Mouse (Mus musculus): ENCODE results near the gene Tmod4. TPM values are rescaled to one million over a fixed set of nuclear protein-coding genes. Genes with fewer than 3 reads are reported as not detected.
"Not testable (repeated sequence)": the region's sequence is repeated elsewhere in the genome, so short reads cannot be mapped to it uniquely, and the experiment has no call there.

Tmod4 gene
- total and polyA plus RNA-seq, 2 experiments from 2014 or later: 2.9 to 14.3 TPM

GRCm38 (mm10) chr3:95133176-95133575 is 8.9 kb downstream of the Tmod4 start:
- WGBS: 57% methylated on average over 11 of the region's 11 CpGs
- Histone ChIP-seq H3K36me3 (replicated peaks; ENCODE audit: control insufficient read depth, insufficient read depth, low read length) (peaks cover 25% of the 10 kb centered on the region), H3K27ac (ENCODE audit: low read depth) (peak overlapping the region; percentile 81), H3K9me3 (replicated peaks; ENCODE audit: control insufficient read depth, low read length) (no peaks in the 10 kb centered on the region), H3K27me3 (ENCODE audit: control insufficient read depth, insufficient read depth, low read length) (no peaks in the 10 kb centered on the region), H3K9ac (replicated peaks; ENCODE audit: low read depth, low read length) (peak overlapping the region; percentile 70), H3K4me1 (ENCODE audit: control insufficient read depth, insufficient read depth) (peaks cover 6% of the 10 kb centered on the region; the same call in 1 of the 2 replicates), H3K4me3 (ENCODE audit: low read depth, low read length) (peak overlapping the region; percentile 73), H3K4me2 (ENCODE audit: low read depth, low read length) (peak overlapping the region; percentile 85)
- DNase-seq (ENCODE audit: low spot score): no peak
- TF ChIP-seq CTCF (IDR thresholded peaks at IDR 0.05; ENCODE audit: low read depth) (no peak), EP300 (IDR thresholded peaks at IDR 0.05; ENCODE audit: low read depth) (no peak)
- ATAC-seq (ENCODE audit: insufficient read depth, low read depth): no peak

GRCm38 (mm10) chr3:95133680-95134101 is 9.4 kb downstream of the Tmod4 start, which contains the start of the genes Scnm1 and Lysmd1:
Gene Scnm1 (minus strand): TSS chr3:95134011.
Gene Lysmd1 (plus strand): TSS chr3:95134088.
- peak within 1 kb of the TSS; percentile 73 for H3K4me3 ChIP-seq (ENCODE audit: low read depth, low read length)
- peaks cover 6% of the 10 kb centered on the region; the same call in 1 of the 2 replicates for H3K4me1 ChIP-seq (ENCODE audit: control insufficient read depth, insufficient read depth)
- no peaks in the 10 kb centered on the region for H3K27me3 ChIP-seq (ENCODE audit: control insufficient read depth, insufficient read depth, low read length)
- peak within 1 kb of the TSS; percentile 85 for H3K4me2 ChIP-seq (ENCODE audit: low read depth, low read length)
- H3K9ac ChIP-seq (replicated peaks; ENCODE audit: low read depth, low read length): peak within 1 kb of the TSS; percentile 70
- peak within 1 kb of the TSS; percentile 81 for H3K27ac ChIP-seq (ENCODE audit: low read depth)
- TF ChIP-seq EP300 (IDR thresholded peaks at IDR 0.05; ENCODE audit: low read depth): no peak
- TF ChIP-seq CTCF (IDR thresholded peaks at IDR 0.05; ENCODE audit: low read depth): peak; percentile 23; the same call in 1 of the 2 replicates
- under 1% methylated on average over 20 of the region's 20 CpGs for WGBS
- no peaks in the 10 kb centered on the region for H3K9me3 ChIP-seq (replicated peaks; ENCODE audit: control insufficient read depth, low read length)
- H3K36me3 ChIP-seq (replicated peaks; ENCODE audit: control insufficient read depth, insufficient read depth, low read length): peaks cover 24% of the 10 kb centered on the region
- ATAC-seq (ENCODE audit: insufficient read depth, low read depth) (peak; percentile 93), DNase-seq (ENCODE audit: low spot score) (peak; percentile 95)

GRCm38 (mm10) chr3:95134133-95134532 is 9.9 kb downstream of the Tmod4 start:
- no CpG with 5 or more reads among the region's 12 CpGs for WGBS
- H3K4me3 ChIP-seq (ENCODE audit: low read depth, low read length): peak overlapping the region; percentile 73; the same call in 1 of the 2 replicates
- peaks cover 20% of the 10 kb centered on the region for H3K36me3 ChIP-seq (replicated peaks; ENCODE audit: control insufficient read depth, insufficient read depth, low read length)
- not testable (repeated sequence) for H3K9me3 ChIP-seq (replicated peaks; ENCODE audit: control insufficient read depth, low read length); DNase-seq (ENCODE audit: low spot score); H3K4me1 ChIP-seq (ENCODE audit: control insufficient read depth, insufficient read depth); H3K4me2 ChIP-seq (ENCODE audit: low read depth, low read length); H3K27me3 ChIP-seq (ENCODE audit: control insufficient read depth, insufficient read depth, low read length); H3K9ac ChIP-seq (replicated peaks; ENCODE audit: low read depth, low read length); H3K27ac ChIP-seq (ENCODE audit: low read depth)
- ATAC-seq (ENCODE audit: insufficient read depth, low read depth): peak; percentile 13

GRCm38 (mm10) chr3:95135023-95135422 is 10.7 kb downstream of the Tmod4 start:
- Histone ChIP-seq H3K27ac (ENCODE audit: low read depth) (peak overlapping the region; percentile 48), H3K9ac (replicated peaks; ENCODE audit: low read depth, low read length) (no peak overlapping the region)

GRCm38 (mm10) chr3:95135433-95136052 is 11.3 kb downstream of the Tmod4 start:
- Histone ChIP-seq H3K9ac (replicated peaks; ENCODE audit: low read depth, low read length) (no peak overlapping the region), H3K36me3 (replicated peaks; ENCODE audit: control insufficient read depth, insufficient read depth, low read length) (peaks cover 9% of the 10 kb centered on the region), H3K27ac (ENCODE audit: low read depth) (0 out of 2 replicates have a peak overlapping the region, but pooled peaks have one; percentile 23), H3K27me3 (ENCODE audit: control insufficient read depth, insufficient read depth, low read length) (no peaks in the 10 kb centered on the region), H3K9me3 (replicated peaks; ENCODE audit: control insufficient read depth, low read length) (no peaks in the 10 kb centered on the region), H3K4me3 (ENCODE audit: low read depth, low read length) (peak overlapping the region; percentile 37; the same call in 1 of the 2 replicates), H3K4me1 (ENCODE audit: control insufficient read depth, insufficient read depth) (peaks cover 6% of the 10 kb centered on the region; the same call in 1 of the 2 replicates), H3K4me2 (ENCODE audit: low read depth, low read length) (peak overlapping the region; percentile 65)
- no peak for TF ChIP-seq CTCF (IDR thresholded peaks at IDR 0.05; ENCODE audit: low read depth)
- no peak for TF ChIP-seq EP300 (IDR thresholded peaks at IDR 0.05; ENCODE audit: low read depth)
- DNase-seq (ENCODE audit: low spot score) (no peak), ATAC-seq (ENCODE audit: insufficient read depth, low read depth) (no peak)
- WGBS: 61% methylated on average over 7 of the region's 7 CpGs

More at GRCm38 (mm10) chr3:95135023-95135422, 10.7 kb downstream of the Tmod4 start:
- WGBS: 13% methylated on average over 6 of the region's 6 CpGs
- H3K36me3 ChIP-seq (replicated peaks; ENCODE audit: control insufficient read depth, insufficient read depth, low read length): peaks cover 13% of the 10 kb centered on the region
- no peak for ATAC-seq (ENCODE audit: insufficient read depth, low read depth)
- peaks cover 6% of the 10 kb centered on the region; the same call in 1 of the 2 replicates for H3K4me1 ChIP-seq (ENCODE audit: control insufficient read depth, insufficient read depth)
- TF ChIP-seq CTCF (IDR thresholded peaks at IDR 0.05; ENCODE audit: low read depth) (no peak), EP300 (IDR thresholded peaks at IDR 0.05; ENCODE audit: low read depth) (no peak)
- H3K27me3 ChIP-seq (ENCODE audit: control insufficient read depth, insufficient read depth, low read length): no peaks in the 10 kb centered on the region
- H3K4me3 ChIP-seq (ENCODE audit: low read depth, low read length): peak overlapping the region; percentile 37
- peak; percentile 43 for DNase-seq (ENCODE audit: low spot score)
- no peaks in the 10 kb centered on the region for H3K9me3 ChIP-seq (replicated peaks; ENCODE audit: control insufficient read depth, low read length)
- H3K4me2 ChIP-seq (ENCODE audit: low read depth, low read length): peak overlapping the region; percentile 65
